8 mouse cellular contexts compared by ENCODE assay signal in genomic region chr17:27028909-27029308, GRCm38 (mm10). TPM values are rescaled to one million over a fixed set of nuclear protein-coding genes. Genes with fewer than 3 reads are reported as not detected.
DNase-seq lines count a peak whose midpoint lies in the region; ATAC-seq and TF ChIP-seq lines count a peak whose summit lies in the region.

TSS of gene Bak1 (minus strand) at chr17:27029009.

- no peak for DNase-seq in left cerebral cortex, adult 18-20 months (ENCODE audit: low spot score in 2 of 2)
- no peak for DNase-seq in left cerebral cortex, adult 11 months (ENCODE audit: low spot score)
- DNase-seq in embryonic facial prominence, embryonic 10.5 days (ENCODE audit: low spot score), result no peak
- DNase-seq in left cerebral cortex, postnatal 14 days (ENCODE audit: low spot score in 2 of 2), result no peak
- no peak for DNase-seq in cerebellum, adult 9-11 months
- no peak for DNase-seq in kidney, postnatal 25 days

- 52% methylated on average over 4 of the region's 4 CpGs for WGBS in embryonic facial prominence, embryonic 10.5 days
- WGBS in heart, embryonic 12.5 days, result 59% methylated on average over 3 of the region's 4 CpGs

- H3K9ac ChIP-seq in heart, embryonic 12.5 days, result peak within 1 kb of the TSS; percentile 96

- no peaks in the 10 kb centered on the region for H3K9me3 ChIP-seq in embryonic facial prominence, embryonic 10.5 days
- H3K9me3 ChIP-seq in heart, embryonic 12.5 days (replicated peaks), result no peaks in the 10 kb centered on the region

- H3K4me3 ChIP-seq in embryonic facial prominence, embryonic 10.5 days, result peak within 1 kb of the TSS; percentile 81
- H3K4me3 ChIP-seq in heart, embryonic 12.5 days, result peak within 1 kb of the TSS; percentile 79
- peak within 1 kb of the TSS; percentile 98 for H3K4me3 ChIP-seq in myocyte

- H3K27ac ChIP-seq in embryonic facial prominence, embryonic 10.5 days (replicated peaks), result peak within 1 kb of the TSS; percentile 96
- H3K27ac ChIP-seq in heart, embryonic 12.5 days (ENCODE audit: poor library complexity, severe bottlenecking), result peak within 1 kb of the TSS; percentile 73

- intact Hi-C loops in left cerebral cortex, postnatal 14 days (cut with DNase I), result no loop called here

- peaks cover 39% of the 10 kb centered on the region for H3K4me1 ChIP-seq in embryonic facial prominence, embryonic 10.5 days
- peaks cover 30% of the 10 kb centered on the region for H3K4me1 ChIP-seq in heart, embryonic 12.5 days (replicated peaks)

- no peak for TF ChIP-seq POLR2A in myocyte (IDR thresholded peaks at IDR 0.05; ENCODE audit: insufficient read length, low read depth)

- no peaks in the 10 kb centered on the region for H3K27me3 ChIP-seq in embryonic facial prominence, embryonic 10.5 days (replicated peaks; ENCODE audit: low read depth, poor library complexity, severe bottlenecking)
- H3K27me3 ChIP-seq in heart, embryonic 12.5 days (replicated peaks), result no peaks in the 10 kb centered on the region
- no peaks in the 10 kb centered on the region for H3K27me3 ChIP-seq in myocyte (ENCODE audit: control insufficient read depth, insufficient read depth, insufficient read length)

- ATAC-seq in heart, embryonic 12.5 days (ENCODE audit: insufficient number of reproducible peaks, low FRiP score), result no peak

- H3ac ChIP-seq in myocyte (ENCODE audit: control insufficient read depth, insufficient read length), result peak within 1 kb of the TSS; percentile 63

- peak within 1 kb of the TSS; percentile 91 for H3K4me2 ChIP-seq in heart, embryonic 12.5 days
- peak within 1 kb of the TSS; percentile 85 for H3K4me2 ChIP-seq in myocyte (ENCODE audit: low read depth)

- peaks cover 19% of the 10 kb centered on the region for H3K79me2 ChIP-seq in myocyte (ENCODE audit: control insufficient read depth, insufficient read depth)

- H3K36me3 ChIP-seq in embryonic facial prominence, embryonic 10.5 days (replicated peaks), result peaks cover 26% of the 10 kb centered on the region
- peaks cover 24% of the 10 kb centered on the region for H3K36me3 ChIP-seq in heart, embryonic 12.5 days
- peaks cover 6% of the 10 kb centered on the region for H3K36me3 ChIP-seq in myocyte (ENCODE audit: control insufficient read depth, insufficient read depth)

TF ChIP-seq in myocyte, 11 proteins besides CTCF, POLR2A, EP300 and RAD21:
- TF ChIP-seq E2F4 (IDR thresholded peaks at IDR 0.05; ENCODE audit: insufficient read depth) (no peak), MYOD1 (IDR thresholded peaks at IDR 0.05; ENCODE audit: control insufficient read depth in 1 of 3, insufficient read length in 2 of 3, low read depth in 2 of 3) (peak in 2 of 3 experiments; percentile 20 to 27)

RNA-seq across cellular contexts. Expression of gene Bak1, which starts in this region (rescaled TPM):
- total RNA-seq in left cerebral cortex, adult 18-20 months (2021), result 10 to 100 TPM; 12.0 to 13.0 TPM
- 2.8 and 3.3 TPM in 2 replicates for polyA plus RNA-seq in embryonic facial prominence, embryonic 10.5 days (2016; fragmentation: Nextera tagmentation; extraction: Ambion mirVana)
- 4.3 and 5.8 TPM in 2 replicates for polyA plus RNA-seq in heart, embryonic 12.5 days (2016; fragmentation: Nextera tagmentation; extraction: Ambion mirVana)
- 10 to 100 TPM; 25.3 to 25.4 TPM for total RNA-seq in left cerebral cortex, postnatal 14 days (2021)
- 113 TPM for polyA plus RNA-seq in myocyte (2012; fragmentation: generic; extraction: Trizol)

Comparison
In these comparisons a context has a peak if more than half of its experiments do, and no peak if none do; other contexts are left out.
1. RNA of gene Bak1 (polyA plus RNA-seq): 113 TPM in myocyte (single experiment); 4.3 to 5.8 TPM in heart, embryonic 12.5 days and 2.8 to 3.3 TPM in embryonic facial prominence, embryonic 10.5 days; every median in the first group is over 10 times any median in the second.
2. Peak in every context shown above with its lines, with median percentiles within 50 percentile points of each other: H3K4me3 ChIP-seq.